Mouse (Mus musculus) hindbrain, embryonic 11.5 days (tissue): ENCODE data around the gene Sars2. TPM values are rescaled to one million over a fixed set of nuclear protein-coding genes. Genes with fewer than 3 reads are reported as not detected.

Experiments used
- ATAC-seq: fragments of 200-750 bp; cut with Nextera tagmentation; 2 replicates; pipeline ENCODE4 v1.8.0; 2017; ENCODE audit warnings: mild to moderate bottlenecking, moderate TSS enrichment, moderate library complexity; ENCODE audit not compliant: low FRiP score
- DNase-seq: peaks from one replicate; pipeline ENCODE4 v3.0.0-alpha.2; 2015; ENCODE audit warnings: low spot score
- H3K27ac ChIP-seq: fragments of 300-500 bp; sonication (generic); 2 replicates; pipeline ENCODE4 v1.5.1; 2014; ENCODE audit warnings: mild to moderate bottlenecking, low read depth, low read length
- H3K27me3 ChIP-seq: fragments of 300-500 bp; sonication (generic); 2 replicates; pipeline ENCODE4 v1.6.1; 2014; ENCODE audit warnings: mild to moderate bottlenecking, low read length, moderate library complexity, mixed read lengths; ENCODE audit not compliant: control insufficient read depth, insufficient read depth
- H3K36me3 ChIP-seq: fragments of 300-500 bp; sonication (generic); 2 replicates; pipeline ENCODE4 v1.6.1; 2014; ENCODE audit warnings: mild to moderate bottlenecking, low read length, moderate library complexity, mixed read lengths; ENCODE audit not compliant: control insufficient read depth, insufficient read depth
- H3K4me1 ChIP-seq: fragments of 300-500 bp; sonication (generic); replicated peaks from 2 replicates; pipeline ENCODE4 v1.6.1; 2014; ENCODE audit warnings: low read length, mixed read lengths; ENCODE audit not compliant: control insufficient read depth, insufficient read depth
- H3K4me2 ChIP-seq: fragments of 300-500 bp; sonication (generic); replicated peaks from 2 replicates; pipeline ENCODE4 v1.6.1; 2014; ENCODE audit warnings: mild to moderate bottlenecking, low read depth, low read length
- H3K4me3 ChIP-seq: fragments of 300-500 bp; sonication (generic); 2 replicates; pipeline ENCODE4 v1.5.1; 2014; ENCODE audit warnings: low read depth, low read length
- H3K9ac ChIP-seq: fragments of 300-500 bp; sonication (generic); 2 replicates; pipeline ENCODE4 v1.6.1; 2014; ENCODE audit warnings: low read depth, low read length
- H3K9me3 ChIP-seq: fragments of 300-500 bp; sonication (generic); 2 replicates; pipeline ENCODE4 v1.6.1; 2016; ENCODE audit warnings: low read length; ENCODE audit not compliant: control insufficient read depth
- WGBS: fragments of 180-500 bp; shearing (Covaris S2); extraction: QIAGEN DNeasy Blood & Tissue Kit; methylation state at CpG from one replicate; pipeline ENCODE4 v1.1.7; 2014; 5-methylcytosine and 5-hydroxymethylcytosine counted together
- polyA plus RNA-seq: library from polyadenylated mRNA; unstranded; fragments of >200 nt; fragmentation: Nextera tagmentation; extraction: Ambion mirVana; gene quantifications from 2 replicates; pipeline ENCODE4 v1.2.1, GENCODE M21; 2014

Gene Sars2
- polyA plus RNA-seq, 1 experiment from 2014 or later = 27.2 TPM

GRCm38 (mm10) chr7:28739829-28740228, 2.0 kb upstream of the Sars2 start:
- H3K36me3 ChIP-seq = no peaks in the 10 kb centered on the region
- 94% methylated on average over 21 of the region's 21 CpGs for WGBS
- no peak overlapping the region for H3K9ac ChIP-seq

GRCm38 (mm10) chr7:28740949-28741348, 843 bp upstream of the Sars2 start:
- Histone ChIP-seq H3K9ac (peak overlapping the region; percentile 76), H3K4me3 (peak overlapping the region; percentile 59), H3K4me1 (no peaks in the 10 kb centered on the region), H3K9me3 (no peaks in the 10 kb centered on the region), H3K27me3 (no peaks in the 10 kb centered on the region), H3K4me2 (peak overlapping the region; percentile 76), H3K36me3 (no peaks in the 10 kb centered on the region; the same call in 1 of the 2 replicates), H3K27ac (no peak overlapping the region)
- DNase-seq (no peak), ATAC-seq (no peak)
- 48% methylated on average over 9 of the region's 9 CpGs for WGBS

More at GRCm38 (mm10) chr7:28739829-28740228, 2.0 kb upstream of the Sars2 start:
- Histone ChIP-seq H3K27me3 (no peaks in the 10 kb centered on the region), H3K4me2 (no peak overlapping the region), H3K4me3 (no peak overlapping the region), H3K27ac (no peak overlapping the region), H3K9me3 (no peaks in the 10 kb centered on the region), H3K4me1 (no peaks in the 10 kb centered on the region)
- DNase-seq (no peak), ATAC-seq (no peak)

- no peak for DNase-seq
- no peaks in the 10 kb centered on the region for H3K4me1 ChIP-seq
- H3K4me3 ChIP-seq = peak overlapping the region; percentile 59
- H3K27me3 ChIP-seq = no peaks in the 10 kb centered on the region
- H3K27ac ChIP-seq = no peak overlapping the region
- H3K36me3 ChIP-seq = no peaks in the 10 kb centered on the region; the same call in 1 of the 2 replicates
- peak overlapping the region; percentile 76 for H3K4me2 ChIP-seq
- peak; percentile 30; the same call in 1 of the 2 replicates for ATAC-seq
- under 1% methylated on average over 13 of the region's 13 CpGs for WGBS
- H3K9ac ChIP-seq = peak overlapping the region; percentile 76
- H3K9me3 ChIP-seq = no peaks in the 10 kb centered on the region
Measured at GRCm38 (mm10) chr7:28741368-28741708, 454 bp upstream of the Sars2 start.

- no peak overlapping the region for H3K27ac ChIP-seq
- no peak overlapping the region for H3K9ac ChIP-seq
- WGBS = 93% methylated on average over 7 of the region's 7 CpGs
- H3K4me1 ChIP-seq = no peaks in the 10 kb centered on the region
- H3K36me3 ChIP-seq = no peaks in the 10 kb centered on the region; the same call in 1 of the 2 replicates
- ATAC-seq (no peak), DNase-seq (no peak)
- H3K27me3 ChIP-seq = no peaks in the 10 kb centered on the region
- H3K4me2 ChIP-seq = no peak overlapping the region
- H3K9me3 ChIP-seq = no peaks in the 10 kb centered on the region
- no peak overlapping the region for H3K4me3 ChIP-seq
Measured at GRCm38 (mm10) chr7:28749935-28750334, 8.1 kb downstream of the Sars2 start.

- DNase-seq = no peak
- H3K4me2 ChIP-seq = peak within 1 kb of the TSS; percentile 26
- no peak within 1 kb of the TSS; the same call in 1 of the 2 replicates for H3K4me3 ChIP-seq
Measured at GRCm38 (mm10) chr7:28756079-28756478, 14.3 kb downstream of the Sars2 start, which contains the start of gene Ccer2. Gene Ccer2, plus strand, starts transcription at chr7:28756174.

GRCm38 (mm10) chr7:28758623-28759022, 16.8 kb downstream of the Sars2 start:
- no peaks in the 10 kb centered on the region for H3K36me3 ChIP-seq

More at GRCm38 (mm10) chr7:28756079-28756478, 14.3 kb downstream of the Sars2 start, which contains the start of gene Ccer2:
- Histone ChIP-seq H3K27ac (no peak within 1 kb of the TSS), H3K9me3 (no peaks in the 10 kb centered on the region), H3K36me3 (no peaks in the 10 kb centered on the region), H3K9ac (no peak within 1 kb of the TSS), H3K4me1 (no peaks in the 10 kb centered on the region), H3K27me3 (peaks cover 7% of the 10 kb centered on the region)
- WGBS = 6% methylated on average over 17 of the region's 17 CpGs
- ATAC-seq = no peak

GRCm38 (mm10) chr7:28761907-28762306, 20.1 kb downstream of the Sars2 start:
- ATAC-seq (no peak), DNase-seq (no peak)
- H3K36me3 ChIP-seq = no peaks in the 10 kb centered on the region
- no peaks in the 10 kb centered on the region for H3K9me3 ChIP-seq
- WGBS = 92% methylated on average over 9 of the region's 9 CpGs
- H3K27me3 ChIP-seq = no peaks in the 10 kb centered on the region
- H3K4me1 ChIP-seq = no peaks in the 10 kb centered on the region
- H3K4me3 ChIP-seq = no peak overlapping the region
- no peak overlapping the region for H3K27ac ChIP-seq
- no peak overlapping the region for H3K4me2 ChIP-seq
- H3K9ac ChIP-seq = no peak overlapping the region

More at GRCm38 (mm10) chr7:28758623-28759022, 16.8 kb downstream of the Sars2 start:
- Histone ChIP-seq H3K4me3 (no peak overlapping the region), H3K4me1 (no peaks in the 10 kb centered on the region), H3K27me3 (peaks cover 7% of the 10 kb centered on the region), H3K9ac (no peak overlapping the region), H3K9me3 (no peaks in the 10 kb centered on the region), H3K4me2 (no peak overlapping the region), H3K27ac (no peak overlapping the region)
- ATAC-seq = no peak
- no peak for DNase-seq
- 81% methylated on average over 13 of the region's 13 CpGs for WGBS

- ATAC-seq (no peak), DNase-seq (no peak)
- no peak overlapping the region for H3K27ac ChIP-seq
- no peak overlapping the region for H3K4me2 ChIP-seq
- no peak overlapping the region for H3K9ac ChIP-seq
- no peaks in the 10 kb centered on the region for H3K27me3 ChIP-seq
- WGBS = 89% methylated on average over 6 of the region's 6 CpGs
- H3K4me3 ChIP-seq = no peak overlapping the region
- no peaks in the 10 kb centered on the region for H3K9me3 ChIP-seq
- no peaks in the 10 kb centered on the region for H3K4me1 ChIP-seq
- no peaks in the 10 kb centered on the region for H3K36me3 ChIP-seq
Measured at GRCm38 (mm10) chr7:28765211-28765610, 23.4 kb downstream of the Sars2 start.

- H3K9ac ChIP-seq = peak within 1 kb of the TSS; percentile 66
- no peaks in the 10 kb centered on the region for H3K27me3 ChIP-seq
- ATAC-seq (peak; percentile 99), DNase-seq (peak; percentile 97)
- H3K36me3 ChIP-seq = no peaks in the 10 kb centered on the region
- no peaks in the 10 kb centered on the region for H3K4me1 ChIP-seq
- under 1% methylated on average over 45 of the region's 45 CpGs for WGBS
- H3K4me2 ChIP-seq = peak within 1 kb of the TSS; percentile 64
- no peaks in the 10 kb centered on the region for H3K9me3 ChIP-seq
- no peak within 1 kb of the TSS for H3K27ac ChIP-seq
- H3K4me3 ChIP-seq = peak within 1 kb of the TSS; percentile 80
Measured at GRCm38 (mm10) chr7:28766173-28766879, 24.5 kb downstream of the Sars2 start, which contains the start of gene Sirt2. Gene Sirt2, plus strand, starts transcription at chr7:28766735.
